Mouse (Mus musculus) retina, postnatal 7 days (tissue): ENCODE data around the gene Mef2b.

Experiments
- DNase-seq: peaks from one replicate; pipeline ENCODE4 v3.0.0-alpha.2; 2012; ENCODE audit warnings: low read depth, low spot score

Mef2b gene

GRCm38 (mm10) chr8:70134086-70134485, 5.4 kb upstream of the Mef2b start:
- no peak for DNase-seq

- DNase-seq, result no peak
Observed at GRCm38 (mm10) chr8:70134931-70135330, 4.6 kb upstream of the Mef2b start.

GRCm38 (mm10) chr8:70136591-70136990, 2.9 kb upstream of the Mef2b start:
- DNase-seq, result no peak

GRCm38 (mm10) chr8:70137890-70138289, 1.6 kb upstream of the Mef2b start:
- DNase-seq, result no peak

GRCm38 (mm10) chr8:70139981-70140380, 470 bp downstream of the Mef2b start:
- DNase-seq, result no peak

- no peak for DNase-seq
Observed at GRCm38 (mm10) chr8:70147678-70148607, 8.4 kb downstream of the Mef2b start.

- no peak for DNase-seq
Observed at GRCm38 (mm10) chr8:70150158-70150557, 10.6 kb downstream of the Mef2b start.

- peak; percentile 65 for DNase-seq
Observed at GRCm38 (mm10) chr8:70152537-70153257, 13.2 kb downstream of the Mef2b start.

GRCm38 (mm10) chr8:70157240-70157800, 17.8 kb downstream of the Mef2b start:
- DNase-seq, result no peak

GRCm38 (mm10) chr8:70158069-70158853, 18.8 kb downstream of the Mef2b start:
- peak; percentile 73 for DNase-seq

- no peak for DNase-seq
Observed at GRCm38 (mm10) chr8:70159211-70159610, 19.7 kb downstream of the Mef2b start.

GRCm38 (mm10) chr8:70160015-70160414, 20.5 kb downstream of the Mef2b start:
- DNase-seq, result no peak

GRCm38 (mm10) chr8:70163316-70163715, 23.8 kb downstream of the Mef2b start:
- DNase-seq, result no peak

- DNase-seq, result peak; percentile 74
Observed at GRCm38 (mm10) chr8:70166504-70167110, 27.1 kb downstream of the Mef2b start.

- DNase-seq, result no peak
Observed at GRCm38 (mm10) chr8:70170116-70170515, 30.6 kb downstream of the Mef2b start.

- no peak for DNase-seq
Observed at GRCm38 (mm10) chr8:70170748-70171147, 31.2 kb downstream of the Mef2b start.

GRCm38 (mm10) chr8:70171240-70171639, 31.7 kb downstream of the Mef2b start:
- DNase-seq, result no peak

GRCm38 (mm10) chr8:70172043-70172681, 32.7 kb downstream of the Mef2b start, which contains the start of gene Tmem161a:
Gene Tmem161a (plus strand): TSS chr8:70172356.
- peak; percentile 86 for DNase-seq

GRCm38 (mm10) chr8:70173320-70173719, 33.8 kb downstream of the Mef2b start:
- DNase-seq, result no peak

GRCm38 (mm10) chr8:70174079-70174478, 34.6 kb downstream of the Mef2b start:
- no peak for DNase-seq

GRCm38 (mm10) chr8:70178231-70178630, 38.7 kb downstream of the Mef2b start:
- DNase-seq, result no peak
